Mouse (Mus musculus) liver, adult 2 months (tissue): ENCODE measurements around the gene Med8. TPM values are rescaled to one million over a fixed set of nuclear protein-coding genes. Genes with fewer than 3 reads are reported as not detected.

Experiments
- DNase-seq: peaks from one replicate; pipeline ENCODE4 v3.0.0-alpha.2; 2011; ENCODE audit warnings: low read depth, low spot score; ENCODE audit errors: extremely low read depth
- H3K27ac ChIP-seq: fragments of 200-500 bp; replicated peaks from 2 replicates; pipeline ENCODE4 v1.5.1; 2012; ENCODE audit warnings: low read depth, mild to moderate bottlenecking, control low read depth, inconsistent platforms, low read length; ENCODE audit not compliant: insufficient read depth
- H3K27me3 ChIP-seq: fragments of 200-500 bp; 2 replicates; pipeline ENCODE4 v1.6.1; 2012; ENCODE audit warnings: mild to moderate bottlenecking, moderate library complexity, low read length, inconsistent platforms; ENCODE audit not compliant: control insufficient read depth, insufficient read depth
- H3K36me3 ChIP-seq: fragments of 200-500 bp; 2 replicates; pipeline ENCODE4 v1.6.1; 2012; ENCODE audit warnings: low read length, inconsistent platforms; ENCODE audit not compliant: control insufficient read depth, insufficient read depth
- H3K4me1 ChIP-seq: fragments of 200-500 bp; 2 replicates; pipeline ENCODE4 v1.6.1; 2011; ENCODE audit warnings: low read length; ENCODE audit not compliant: control insufficient read depth, insufficient read depth
- H3K4me3 ChIP-seq: fragments of 200-500 bp; 2 replicates; pipeline ENCODE4 v1.5.1; 2011; ENCODE audit warnings: low read depth, mild to moderate bottlenecking, control low read depth, low read length, moderate library complexity; ENCODE audit not compliant: insufficient read depth
- H3K79me2 ChIP-seq: fragments of 200-500 bp; 2 replicates; pipeline ENCODE4 v1.6.1; 2012; ENCODE audit warnings: inconsistent platforms, mild to moderate bottlenecking, low read length, moderate library complexity; ENCODE audit not compliant: control insufficient read depth, insufficient read depth
- H3K9ac ChIP-seq: fragments of 200-500 bp; 2 replicates; pipeline ENCODE4 v1.6.1; 2012; ENCODE audit warnings: low read depth, mild to moderate bottlenecking, control low read depth, inconsistent platforms, low read length
- CTCF ChIP-seq: fragments of 200-500 bp; IDR thresholded peaks from 2 replicates; pipeline ENCODE4 v1.5.1; 2011; ENCODE audit warnings: low read depth, low read length, control low read depth
- POLR2A ChIP-seq: fragments of 200-500 bp; IDR thresholded peaks from 2 replicates; pipeline ENCODE4 v1.6.1; 2011; ENCODE audit warnings: low read length, control low read depth; ENCODE audit not compliant: insufficient read depth; ENCODE audit errors: extremely low read depth
- WGBS: fragments of 180-500 bp; shearing (Covaris S2); methylation state at CpG from one replicate; pipeline ENCODE4 v1.1.7; 2018; 5-methylcytosine and 5-hydroxymethylcytosine counted together
- polyA plus RNA-seq: library from polyadenylated mRNA; depleted of rRNA; stranded (reverse); fragments of >200 nt; gene quantifications from 2 replicates; pipeline ENCODE4 v1.2.3, GENCODE M21; 2012; rRNA removed
- total RNA-seq: library from RNA; depleted of rRNA; stranded (reverse); fragments of >200 nt; gene quantifications from 2 replicates; pipeline ENCODE4 v1.2.3, GENCODE M21; 2014; rRNA removed

Med8 gene
- total and polyA plus RNA-seq, 2 experiments = 25.5 to 40.3 TPM

GRCm38 (mm10) chr4:118457345-118457975 lies 48.3 kb downstream of the Med8 start, which contains the start of gene Mpl:
Gene Mpl, minus strand, starts transcription at chr4:118457513.
- Histone ChIP-seq H3K36me3 (no peaks in the 10 kb centered on the region), H3K4me1 (no peaks in the 10 kb centered on the region), H3K79me2 (no peaks in the 10 kb centered on the region), H3K9ac (no peak within 1 kb of the TSS), H3K4me3 (no peak within 1 kb of the TSS), H3K27ac (no peak within 1 kb of the TSS), H3K27me3 (no peaks in the 10 kb centered on the region)
- DNase-seq = no peak
- TF ChIP-seq POLR2A = no peak
- TF ChIP-seq CTCF = no peak
- WGBS = 85% methylated on average over 9 of the region's 9 CpGs

- H3K79me2 ChIP-seq = no peaks in the 10 kb centered on the region
- no peak overlapping the region for H3K9ac ChIP-seq
- DNase-seq = no peak
- TF ChIP-seq CTCF = no peak
- TF ChIP-seq POLR2A = no peak
- H3K27me3 ChIP-seq = no peaks in the 10 kb centered on the region
- no peak overlapping the region for H3K27ac ChIP-seq
- no peak overlapping the region for H3K4me3 ChIP-seq
- H3K4me1 ChIP-seq = no peaks in the 10 kb centered on the region
- 90% methylated on average over 3 of the region's 3 CpGs for WGBS
- no peaks in the 10 kb centered on the region for H3K36me3 ChIP-seq
Measured at GRCm38 (mm10) chr4:118464956-118465355, 55.8 kb downstream of the Med8 start.

Other genes with a start within 250 kb of the Med8 start
- gene Kdm4a, start 229.3 kb upstream of the Med8 start, total RNA-seq = 10.5 and 14.2 TPM in 2 replicates
- gene Kdm4a, start 229.3 kb upstream of the Med8 start, polyA plus RNA-seq = 10.9 and 15.3 TPM in 2 replicates
- 40.1 and 67.4 TPM in 2 replicates for gene Ptprf, start 117.9 kb upstream of the Med8 start, total RNA-seq
- gene Ptprf, start 117.9 kb upstream of the Med8 start, polyA plus RNA-seq = 89.8 and 101 TPM in 2 replicates
- 3.0 and 5.2 TPM in 2 replicates for gene Szt2, start 64 bp upstream of the Med8 start, total RNA-seq
- 8.8 and 11.9 TPM in 2 replicates for gene Szt2, start 64 bp upstream of the Med8 start, polyA plus RNA-seq
- gene Elovl1, start 18.8 kb downstream of the Med8 start, total RNA-seq = 16.9 and 23.1 TPM in 2 replicates
- 132 and 135 TPM in 2 replicates for gene Elovl1, start 18.8 kb downstream of the Med8 start, polyA plus RNA-seq
- 0.46 and 5.4 TPM in 2 replicates for gene Cdc20, start 28.0 kb downstream of the Med8 start, total RNA-seq
- gene Cdc20, start 28.0 kb downstream of the Med8 start, polyA plus RNA-seq = 0.59 and 0.93 TPM in 2 replicates
- not detected in 2 replicates for gene Mpl, start 48.2 kb downstream of the Med8 start, total RNA-seq
- not detected in 2 replicates for gene Mpl, start 48.2 kb downstream of the Med8 start, polyA plus RNA-seq
- gene Tie1, start 80.7 kb downstream of the Med8 start, total RNA-seq = 6.6 and 9.6 TPM in 2 replicates
- 6.7 and 8.9 TPM in 2 replicates for gene Tie1, start 80.7 kb downstream of the Med8 start, polyA plus RNA-seq
- 19.8 and 21.5 TPM in 2 replicates for gene 2610528J11Rik, start 117.7 kb downstream of the Med8 start, total RNA-seq
- 52.6 and 54.6 TPM in 2 replicates for gene 2610528J11Rik, start 117.7 kb downstream of the Med8 start, polyA plus RNA-seq
- 2.9 and 3.5 TPM in 2 replicates for gene Tmem125, start 134.7 kb downstream of the Med8 start, total RNA-seq
- 13.1 and 17.5 TPM in 2 replicates for gene Tmem125, start 134.7 kb downstream of the Med8 start, polyA plus RNA-seq
- gene Cfap57, start 211.4 kb downstream of the Med8 start, total RNA-seq = not detected in 2 replicates
- gene Cfap57, start 211.4 kb downstream of the Med8 start, polyA plus RNA-seq = not detected in 2 replicates
- gene Ebna1bp2, start 211.5 kb downstream of the Med8 start, total RNA-seq = 19.6 and 19.9 TPM in 2 replicates
- 10.3 and 13.0 TPM in 2 replicates for gene Ebna1bp2, start 211.5 kb downstream of the Med8 start, polyA plus RNA-seq
- not detected in 2 replicates for gene Olfr62, start 249.6 kb downstream of the Med8 start, total RNA-seq
- not detected in 2 replicates for gene Olfr62, start 249.6 kb downstream of the Med8 start, polyA plus RNA-seq